Mouse (Mus musculus): ENCODE measurements at regions not wholly inside any gene's neighbourhood (a gene's known extent, or its start where the extent isn't known, plus 50 kb on each side); places are given as distances from the start of the nearest gene placed in this dataset.

GRCm38 (mm10) chr11:22661713-22662551, 150.0 kb downstream of the Tmem17 start:
- TF ChIP-seq CTCF (IDR thresholded peaks at IDR 0.05; ENCODE audit: low read depth) (no peak), EP300 (IDR thresholded peaks at IDR 0.05; ENCODE audit: low read depth) (no peak)
